Comparison of ENCODE assay signal across 31 mouse cellular contexts in genomic region chr5:59545649-59546048, GRCm38 (mm10).
DNase-seq lines count a peak whose midpoint lies in the region; ATAC-seq lines count a peak whose summit lies in the region.
"Had no signal": no experiment of that assay in that cellular context is flagged by ENCODE, and none has a peak within 500 bp of the region (broad histone marks: within the 10 kb centered on the region; RNA-seq: fewer than 3 reads in every experiment).

No protein-coding gene starts in this region.

- peak; percentile 72 for ATAC-seq in hindbrain, embryonic 12.5 days (ENCODE audit: low FRiP score)
- ATAC-seq in hindbrain, embryonic 16.5 days = no peak
- 0 out of 2 replicates have a peak, but pooled peaks have one; percentile 12 for ATAC-seq in midbrain, embryonic 12.5 days (ENCODE audit: low FRiP score, low read depth)
- ATAC-seq in embryonic facial prominence, embryonic 14.5 days (ENCODE audit: low read depth) = no peak
- ATAC-seq in granulocyte monocyte progenitor cell, adult 5-6 weeks (replicated peaks; ENCODE audit: poor library complexity, severe bottlenecking) = no peak
- ATAC-seq: forebrain, postnatal 0 days; intestine, embryonic 16.5 days; lung, postnatal 0 days had no signal

- no peak overlapping the region for H3K9ac ChIP-seq in hindbrain, embryonic 12.5 days
- no peak overlapping the region for H3K9ac ChIP-seq in hindbrain, embryonic 16.5 days (ENCODE audit: low read depth, low read length)
- no peak overlapping the region for H3K9ac ChIP-seq in midbrain, embryonic 12.5 days (replicated peaks)
- H3K9ac ChIP-seq in embryonic facial prominence, embryonic 14.5 days (ENCODE audit: low read depth, low read length) = no peak overlapping the region
- H3K9ac ChIP-seq: embryonic facial prominence, embryonic 12.5 days; forebrain, postnatal 0 days; hindbrain, embryonic 15.5 days; limb, embryonic 15.5 days; liver, embryonic 13.5 days had no signal

- H3K9me3 ChIP-seq in hindbrain, embryonic 12.5 days (replicated peaks) = no peaks in the 10 kb centered on the region
- no peaks in the 10 kb centered on the region for H3K9me3 ChIP-seq in hindbrain, embryonic 16.5 days (ENCODE audit: control insufficient read depth, low read length)
- no peaks in the 10 kb centered on the region for H3K9me3 ChIP-seq in midbrain, embryonic 12.5 days
- H3K9me3 ChIP-seq in midbrain, embryonic 10.5 days (replicated peaks) = no peaks in the 10 kb centered on the region
- no peaks in the 10 kb centered on the region for H3K9me3 ChIP-seq in embryonic facial prominence, embryonic 14.5 days (ENCODE audit: control insufficient read depth, low read length)
- H3K9me3 ChIP-seq: embryonic facial prominence, embryonic 12.5 days; forebrain, embryonic 10.5 days; hindbrain, embryonic 15.5 days; limb, embryonic 10.5 days; limb, embryonic 15.5 days; liver, embryonic 13.5 days; megakaryocyte, embryonic 14.5 days had no signal

- DNase-seq in midbrain, embryonic 10.5 days (ENCODE audit: low spot score) = no peak
- DNase-seq in embryo, embryonic 10.5 days (ENCODE audit: low spot score) = peak; percentile 23
- DNase-seq in embryonic facial prominence, embryonic 14.5 days (ENCODE audit: low spot score) = peak; percentile 13
- DNase-seq in T-cell, adult 2 months (ENCODE audit: low spot score) = no peak
- DNase-seq: adrenal gland, adult 8-10 months; B cell, adult 2 months; cerebellum, adult 8-10 months; cerebellum, postnatal 36 days; forebrain, postnatal 0 days; heart, postnatal 14 days; liver, embryonic 13.5 days; lung, adult 18-20 months; lung, postnatal 4 days; right cerebral cortex, adult 18-20 months; spleen, adult 18-20 months; thymus, postnatal 14 days had no signal

- WGBS in hindbrain, embryonic 12.5 days = 43% methylated on average over 2 of the region's 2 CpGs
- 43% methylated on average over 2 of the region's 2 CpGs for WGBS in hindbrain, embryonic 16.5 days
- 77% methylated on average over 2 of the region's 2 CpGs for WGBS in midbrain, embryonic 12.5 days
- WGBS in midbrain, embryonic 10.5 days = 71% methylated on average over 2 of the region's 2 CpGs
- 39% methylated on average over 2 of the region's 2 CpGs for WGBS in embryonic facial prominence, embryonic 14.5 days

- no peak overlapping the region for H3K4me2 ChIP-seq in hindbrain, embryonic 12.5 days (replicated peaks)
- H3K4me2 ChIP-seq in hindbrain, embryonic 16.5 days (ENCODE audit: low read length) = no peak overlapping the region
- no peak overlapping the region for H3K4me2 ChIP-seq in midbrain, embryonic 12.5 days (replicated peaks)
- no peak overlapping the region for H3K4me2 ChIP-seq in embryonic facial prominence, embryonic 14.5 days (ENCODE audit: low read depth, low read length)
- H3K4me2 ChIP-seq: embryonic facial prominence, embryonic 12.5 days; hindbrain, embryonic 15.5 days; limb, embryonic 15.5 days; liver, embryonic 13.5 days had no signal

- H3K27ac ChIP-seq in hindbrain, embryonic 12.5 days = no peak overlapping the region
- H3K27ac ChIP-seq in hindbrain, embryonic 16.5 days (ENCODE audit: low read depth, low read length) = no peak overlapping the region
- H3K27ac ChIP-seq in midbrain, embryonic 12.5 days (replicated peaks) = no peak overlapping the region
- H3K27ac ChIP-seq in midbrain, embryonic 10.5 days (replicated peaks) = no peak overlapping the region
- H3K27ac ChIP-seq in embryonic facial prominence, embryonic 14.5 days (replicated peaks; ENCODE audit: low read depth, low read length) = no peak overlapping the region
- H3K27ac ChIP-seq: embryonic facial prominence, embryonic 12.5 days; forebrain, embryonic 10.5 days; hindbrain, embryonic 15.5 days; kidney, postnatal 0 days; limb, embryonic 10.5 days; limb, embryonic 15.5 days; liver, embryonic 13.5 days had no signal

- H3K36me3 ChIP-seq in hindbrain, embryonic 12.5 days = no peaks in the 10 kb centered on the region
- H3K36me3 ChIP-seq in hindbrain, embryonic 16.5 days (ENCODE audit: control insufficient read depth, insufficient read depth, low read length) = no peaks in the 10 kb centered on the region
- H3K36me3 ChIP-seq in midbrain, embryonic 12.5 days = no peaks in the 10 kb centered on the region
- H3K36me3 ChIP-seq in midbrain, embryonic 10.5 days = no peaks in the 10 kb centered on the region
- H3K36me3 ChIP-seq in embryonic facial prominence, embryonic 14.5 days (ENCODE audit: control insufficient read depth, insufficient read depth, low read length) = no peaks in the 10 kb centered on the region
- H3K36me3 ChIP-seq: embryonic facial prominence, embryonic 12.5 days; forebrain, embryonic 10.5 days; hindbrain, embryonic 15.5 days; limb, embryonic 10.5 days; limb, embryonic 15.5 days; liver, embryonic 13.5 days had no signal

- no peaks in the 10 kb centered on the region; the same call in 1 of the 2 replicates for H3K4me1 ChIP-seq in hindbrain, embryonic 12.5 days
- H3K4me1 ChIP-seq in hindbrain, embryonic 16.5 days (ENCODE audit: control insufficient read depth, insufficient read depth, low read depth, low read length) = no peaks in the 10 kb centered on the region
- H3K4me1 ChIP-seq in midbrain, embryonic 12.5 days = no peaks in the 10 kb centered on the region
- no peaks in the 10 kb centered on the region for H3K4me1 ChIP-seq in midbrain, embryonic 10.5 days
- H3K4me1 ChIP-seq in embryonic facial prominence, embryonic 14.5 days (ENCODE audit: control insufficient read depth, insufficient read depth, low read length) = no peaks in the 10 kb centered on the region
- H3K4me1 ChIP-seq: embryonic facial prominence, embryonic 12.5 days; hindbrain, embryonic 15.5 days; limb, embryonic 10.5 days; limb, embryonic 15.5 days; liver, embryonic 13.5 days; megakaryocyte, embryonic 14.5 days had no signal

- no peak overlapping the region for H3K4me3 ChIP-seq in hindbrain, embryonic 12.5 days
- no peak overlapping the region for H3K4me3 ChIP-seq in hindbrain, embryonic 16.5 days (ENCODE audit: low read length)
- no peak overlapping the region for H3K4me3 ChIP-seq in midbrain, embryonic 12.5 days
- H3K4me3 ChIP-seq in midbrain, embryonic 10.5 days = no peak overlapping the region
- H3K4me3 ChIP-seq in embryonic facial prominence, embryonic 14.5 days (ENCODE audit: low read depth, low read length) = no peak overlapping the region
- H3K4me3 ChIP-seq: embryonic facial prominence, embryonic 12.5 days; forebrain, embryonic 10.5 days; hindbrain, embryonic 15.5 days; limb, embryonic 10.5 days; limb, embryonic 15.5 days; liver, embryonic 13.5 days; megakaryocyte, embryonic 14.5 days; myocyte had no signal

- H3K27me3 ChIP-seq in hindbrain, embryonic 12.5 days = no peaks in the 10 kb centered on the region
- H3K27me3 ChIP-seq in hindbrain, embryonic 16.5 days (replicated peaks; ENCODE audit: control insufficient read depth, insufficient read depth, low read length) = no peaks in the 10 kb centered on the region
- H3K27me3 ChIP-seq in midbrain, embryonic 12.5 days = no peaks in the 10 kb centered on the region
- no peaks in the 10 kb centered on the region for H3K27me3 ChIP-seq in midbrain, embryonic 10.5 days (ENCODE audit: low read depth, poor library complexity, severe bottlenecking)
- H3K27me3 ChIP-seq in embryonic facial prominence, embryonic 14.5 days (replicated peaks; ENCODE audit: control insufficient read depth, insufficient read depth, low read length) = no peaks in the 10 kb centered on the region
- H3K27me3 ChIP-seq: CH12.LX; embryonic facial prominence, embryonic 12.5 days; hindbrain, embryonic 15.5 days; limb, embryonic 15.5 days; liver, embryonic 13.5 days; megakaryocyte, embryonic 14.5 days had no signal

Comparison
In these comparisons a context has a peak if more than half of its experiments do, and no peak if none do; other contexts are left out.
1. ATAC-seq: peak in hindbrain, embryonic 12.5 days (single experiment) and midbrain, embryonic 12.5 days (single experiment); none in hindbrain, embryonic 16.5 days (single experiment), embryonic facial prominence, embryonic 14.5 days (single experiment) and granulocyte monocyte progenitor cell, adult 5-6 weeks (single experiment).
2. DNase-seq: peak in embryo, embryonic 10.5 days (single experiment) and embryonic facial prominence, embryonic 14.5 days (single experiment); none in midbrain, embryonic 10.5 days (single experiment) and T-cell, adult 2 months (single experiment).